In genomic region chr11:7210343-7210742, GRCm38 (mm10) we compare ENCODE assay signal across 9 mouse cellular contexts. TPM values are rescaled to one million over a fixed set of nuclear protein-coding genes. Genes with fewer than 3 reads are reported as not detected.
DNase-seq lines count a peak whose midpoint lies in the region; ATAC-seq and TF ChIP-seq lines count a peak whose summit lies in the region.
"Had no signal": no experiment of that assay in that cellular context is flagged by ENCODE, and none has a peak within 500 bp of the region (broad histone marks: within the 10 kb centered on the region; RNA-seq: fewer than 3 reads in every experiment).

No protein-coding gene starts in this region.

- ATAC-seq in embryonic facial prominence, embryonic 13.5 days (ENCODE audit: insufficient number of reproducible peaks, insufficient read depth, low FRiP score, low TSS enrichment, low read depth), result no peak
- ATAC-seq in activated CD4-positive, CD25-positive, alpha-beta regulatory T cell, adult 4 months, result no peak

- TF ChIP-seq CTCF in ES-Bruce4 (IDR thresholded peaks at IDR 0.05; ENCODE audit: low read depth, low read length), result peak; percentile 92
- peak; percentile 93 for TF ChIP-seq CTCF in lung, adult 2 months (IDR thresholded peaks at IDR 0.05; ENCODE audit: insufficient read depth, low read length)

- no peak for TF ChIP-seq POLR2A in ES-Bruce4 (IDR thresholded peaks at IDR 0.05; ENCODE audit: insufficient read depth, low read length)
- TF ChIP-seq POLR2A in lung, adult 2 months (IDR thresholded peaks at IDR 0.05; ENCODE audit: borderline replicate concordance, extremely low read depth, low read depth, low read length), result no peak

- H3K4me2 ChIP-seq in embryonic facial prominence, embryonic 13.5 days, result peak overlapping the region; percentile 94

- H3K27me3 ChIP-seq in ES-Bruce4 (ENCODE audit: control insufficient read depth, insufficient read depth, low read length, poor library complexity, severe bottlenecking), result no peaks in the 10 kb centered on the region; the same call in 1 of the 2 replicates
- H3K27me3 ChIP-seq in embryonic facial prominence, embryonic 13.5 days, result peaks cover 33% of the 10 kb centered on the region

- no peak overlapping the region for H3K9ac ChIP-seq in ES-Bruce4 (ENCODE audit: low read depth, poor library complexity, severe bottlenecking)
- no peak overlapping the region for H3K9ac ChIP-seq in embryonic facial prominence, embryonic 13.5 days
- H3K9ac ChIP-seq: heart, embryonic 15.5 days had no signal

- TF ChIP-seq EP300 in ES-Bruce4 (IDR thresholded peaks at IDR 0.05; ENCODE audit: insufficient read depth, low read depth, low read length), result no peak

- H3K36me3 ChIP-seq in ES-Bruce4 (ENCODE audit: control insufficient read depth, insufficient read depth, low read length, poor library complexity, severe bottlenecking), result 0 out of 2 replicates have a peak, but pooled peaks cover 3% of the 10 kb centered on the region
- H3K36me3 ChIP-seq in embryonic facial prominence, embryonic 13.5 days, result peaks cover 20% of the 10 kb centered on the region
- H3K36me3 ChIP-seq: heart, embryonic 15.5 days had no signal

- no peaks in the 10 kb centered on the region for H3K4me1 ChIP-seq in ES-Bruce4 (ENCODE audit: control insufficient read depth, insufficient read depth, low read length)
- H3K4me1 ChIP-seq in embryonic facial prominence, embryonic 13.5 days, result peaks cover 30% of the 10 kb centered on the region
- H3K4me1 ChIP-seq in lung, adult 2 months (ENCODE audit: control insufficient read depth, insufficient read depth, low read length), result peaks cover 2% of the 10 kb centered on the region; the same call in 1 of the 2 replicates

- no peak overlapping the region for H3K27ac ChIP-seq in ES-Bruce4 (ENCODE audit: insufficient read depth, low read length)
- no peak overlapping the region for H3K27ac ChIP-seq in embryonic facial prominence, embryonic 13.5 days
- H3K27ac ChIP-seq: heart, embryonic 15.5 days had no signal

- no peak overlapping the region for H3K4me3 ChIP-seq in ES-Bruce4 (ENCODE audit: low read depth, low read length)
- H3K4me3 ChIP-seq in embryonic facial prominence, embryonic 13.5 days, result no peak overlapping the region
- no peak overlapping the region for H3K4me3 ChIP-seq in lung, adult 2 months (replicated peaks; ENCODE audit: extremely low read depth, low read depth, low read length)
- H3K4me3 ChIP-seq: heart, embryonic 15.5 days had no signal

- H3K9me3 ChIP-seq in ES-Bruce4 (replicated peaks; ENCODE audit: control insufficient read depth, insufficient read depth, low read length, poor library complexity, severe bottlenecking), result no peaks in the 10 kb centered on the region
- H3K9me3 ChIP-seq in embryonic facial prominence, embryonic 13.5 days, result no peaks in the 10 kb centered on the region
- H3K9me3 ChIP-seq: heart, embryonic 15.5 days had no signal

- 17% methylated on average over 6 of the region's 6 CpGs for WGBS in embryonic facial prominence, embryonic 13.5 days
- 16% methylated on average over 6 of the region's 6 CpGs for WGBS in lung, adult 2 months

- DNase-seq in adrenal gland, postnatal 25 days, result peak; percentile 83
- peak; percentile 17 for DNase-seq in heart, postnatal 25 days (ENCODE audit: low spot score)
- peak; percentile 66 to 80 for DNase-seq in layer of hippocampus, adult 18-20 months (ENCODE audit: low spot score in 2 of 2)
- DNase-seq in lung, adult 2 months, result peak; percentile 63
- peak; percentile 80 to 83 for DNase-seq in right cerebral cortex, adult 2 months (ENCODE audit: low spot score in 2 of 2)

- intact Hi-C loops in heart, postnatal 25 days (cut with DNase I), result loop anchor here (2.0 to 10.0 kb wide), 6 partner anchors 124 to 1314 kb away; no protein-coding TSS in a partner anchor

RNA-seq across cellular contexts. Expression of gene Igfbp3, which starts 3.4 kb away (rescaled TPM):
- polyA plus RNA-seq in ES-Bruce4 (2011; ENCODE audit: insufficient read depth, insufficient read length, low read depth, missing spikeins), result 165 and 168 TPM in 2 replicates
- 40.3 and 43.5 TPM in 2 replicates for total RNA-seq in adrenal gland, postnatal 25 days (2021)
- 113 and 143 TPM in 2 replicates for polyA plus RNA-seq in embryonic facial prominence, embryonic 13.5 days (2015; fragmentation: Nextera tagmentation; extraction: Ambion mirVana)
- 10 to 100 TPM; 35.3 to 44.3 TPM for total RNA-seq in heart, postnatal 25 days (2021)
- total RNA-seq in layer of hippocampus, adult 18-20 months (2021), result 10 to 100 TPM; 12.6 to 13.3 TPM
- 55.2 and 113 TPM in 2 replicates for polyA plus RNA-seq in lung, adult 2 months (2012; rRNA removed)
- not detected for polyA plus RNA-seq in activated CD4-positive, CD25-positive, alpha-beta regulatory T cell, adult 4 months (2017; shearing (Covaris generic))

RNA-seq across cellular contexts. Expression of gene Igfbp1, which starts 12.8 kb away (rescaled TPM):
- polyA plus RNA-seq in ES-Bruce4 (2011; ENCODE audit: insufficient read depth, insufficient read length, low read depth, missing spikeins), result not detected in 2 replicates
- 1.00 TPM in 1 of 2 replicates, not detected in the other for total RNA-seq in adrenal gland, postnatal 25 days (2021)
- 0.31 and 2.2 TPM in 2 replicates for polyA plus RNA-seq in embryonic facial prominence, embryonic 13.5 days (2015; fragmentation: Nextera tagmentation; extraction: Ambion mirVana)
- not detected for total RNA-seq in heart, postnatal 25 days (2021)
- total RNA-seq in layer of hippocampus, adult 18-20 months (2021), result not detected
- 0.07 TPM in 1 of 2 replicates, not detected in the other for polyA plus RNA-seq in lung, adult 2 months (2012; rRNA removed)
- polyA plus RNA-seq in activated CD4-positive, CD25-positive, alpha-beta regulatory T cell, adult 4 months (2017; shearing (Covaris generic)), result not detected

RNA-seq across cellular contexts. Expression of gene Gm11985, which starts 22.0 kb away (rescaled TPM):
- not detected in 2 replicates for polyA plus RNA-seq in ES-Bruce4 (2011; ENCODE audit: insufficient read depth, insufficient read length, low read depth, missing spikeins)
- not detected in 2 replicates for total RNA-seq in adrenal gland, postnatal 25 days (2021)
- not detected in 2 replicates for polyA plus RNA-seq in embryonic facial prominence, embryonic 13.5 days (2015; fragmentation: Nextera tagmentation; extraction: Ambion mirVana)
- not detected for total RNA-seq in heart, postnatal 25 days (2021)
- total RNA-seq in layer of hippocampus, adult 18-20 months (2021), result not detected
- polyA plus RNA-seq in lung, adult 2 months (2012; rRNA removed), result not detected in 2 replicates
- polyA plus RNA-seq in activated CD4-positive, CD25-positive, alpha-beta regulatory T cell, adult 4 months (2017; shearing (Covaris generic)), result not detected
- polyA plus RNA-seq: heart, embryonic 15.5 days had no signal

Comparison
In these comparisons a context has a peak if more than half of its experiments do, and no peak if none do; other contexts are left out.
1. DNase-seq: peak in every context shown above with its lines; median percentile 83 in adrenal gland, postnatal 25 days; 82 in right cerebral cortex, adult 2 months; 73 in layer of hippocampus, adult 18-20 months; 63 in lung, adult 2 months; 17 in heart, postnatal 25 days.
2. RNA of gene Igfbp3, which starts 3.4 kb away (polyA plus RNA-seq): 165 to 168 TPM in ES-Bruce4, 113 to 143 TPM in embryonic facial prominence, embryonic 13.5 days and 55.2 to 113 TPM in lung, adult 2 months; not detected in activated CD4-positive, CD25-positive, alpha-beta regulatory T cell, adult 4 months; every median in the first group is over 10 times any median in the second.